Mouse (Mus musculus) left cerebral cortex, postnatal 25 days (tissue): Measurements from ENCODE around the gene Tmem40. TPM values are rescaled to one million over a fixed set of nuclear protein-coding genes. Genes with fewer than 3 reads are reported as not detected.
A peak's percentile ranks its signal among the peaks of the same experiment; 100 is the strongest.

Source experiments
- DNase-seq, 2 experiments: peaks; one replicate each; pipeline ENCODE4 v3.0.0; 2022; ENCODE audit warnings: low spot score in 2 of 2, mixed read lengths in 1 of 2
- intact Hi-C: fragments of 180-260 bp; cut with DNase I; formaldehyde crosslinking; loops from one replicate; pipeline ENCODE4 v1.15.1; 2025
- total RNA-seq, 2 experiments: library from RNA; stranded (reverse); gene quantifications; 2 replicates each; pipeline ENCODE4 v1.2.3; 2021

The Tmem40 gene
- 1 to 10 TPM; 2.3 to 3.0 TPM for total RNA-seq

DNA sequence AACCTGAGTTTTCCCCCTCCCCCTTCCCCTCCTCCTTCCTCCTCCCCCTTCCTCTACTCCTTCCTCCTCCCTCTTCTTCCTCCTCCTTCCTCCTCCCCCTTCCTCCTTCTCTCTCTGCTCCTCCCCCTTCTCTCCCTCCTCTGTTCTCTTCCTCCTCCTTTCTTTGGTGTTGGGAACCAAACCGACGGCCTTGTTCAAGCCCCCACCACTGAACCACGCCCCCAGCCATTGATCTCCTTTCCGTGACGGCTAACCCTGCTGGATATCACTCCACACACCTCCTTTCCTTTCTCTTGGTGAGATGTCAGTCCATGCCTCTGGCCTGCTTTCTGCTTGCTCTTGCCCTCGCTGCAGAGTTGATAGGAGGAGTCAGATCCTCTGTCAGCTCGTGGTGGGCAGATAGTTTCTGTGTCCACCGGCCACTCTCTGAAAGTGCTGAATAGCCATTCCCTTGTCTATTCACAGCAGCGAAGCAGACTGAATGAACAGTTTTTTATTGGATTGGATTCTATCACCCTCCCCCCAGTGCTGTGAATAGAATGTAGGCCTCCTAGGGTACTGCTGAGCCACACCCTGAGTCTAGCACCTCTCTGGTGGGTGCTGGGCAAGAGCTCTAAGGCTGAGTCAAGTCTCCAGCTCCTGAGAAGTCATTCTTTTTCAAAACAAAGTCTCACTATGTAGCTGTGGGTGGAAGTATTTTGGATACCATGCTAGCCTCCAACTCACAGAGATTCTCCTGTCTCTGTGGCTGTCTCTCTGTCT, at the start of gene Tmem40:
Tmem40 (minus strand) TSS at position 416 of the 762 bp plus-strand sequence.
- intact Hi-C loops, result no loop called here
- DNase-seq, result peak in 1 of 2 experiments; percentile 44

DNA sequence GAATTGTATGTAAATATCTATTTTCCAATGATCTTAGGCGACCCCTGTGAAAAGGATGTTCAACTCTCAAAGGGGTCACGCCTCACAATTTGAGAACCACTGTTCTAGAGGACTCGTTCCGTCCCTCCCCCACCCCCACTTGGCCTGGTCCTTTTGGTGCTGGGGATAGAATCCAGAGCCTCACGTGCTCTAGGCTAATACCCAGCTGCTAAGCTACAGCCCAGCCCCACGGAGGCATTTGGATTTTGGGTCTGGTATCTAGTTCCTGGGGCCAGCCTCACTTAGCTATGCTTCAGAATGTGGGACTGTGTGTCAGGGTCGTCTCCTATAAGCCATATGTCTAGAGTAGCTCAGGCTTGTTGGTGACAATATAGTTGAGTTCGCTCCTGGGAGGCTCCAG, 49.4 kb upstream of the Tmem40 start:
- intact Hi-C loops, result no loop called here
- DNase-seq, result no peak

DNA sequence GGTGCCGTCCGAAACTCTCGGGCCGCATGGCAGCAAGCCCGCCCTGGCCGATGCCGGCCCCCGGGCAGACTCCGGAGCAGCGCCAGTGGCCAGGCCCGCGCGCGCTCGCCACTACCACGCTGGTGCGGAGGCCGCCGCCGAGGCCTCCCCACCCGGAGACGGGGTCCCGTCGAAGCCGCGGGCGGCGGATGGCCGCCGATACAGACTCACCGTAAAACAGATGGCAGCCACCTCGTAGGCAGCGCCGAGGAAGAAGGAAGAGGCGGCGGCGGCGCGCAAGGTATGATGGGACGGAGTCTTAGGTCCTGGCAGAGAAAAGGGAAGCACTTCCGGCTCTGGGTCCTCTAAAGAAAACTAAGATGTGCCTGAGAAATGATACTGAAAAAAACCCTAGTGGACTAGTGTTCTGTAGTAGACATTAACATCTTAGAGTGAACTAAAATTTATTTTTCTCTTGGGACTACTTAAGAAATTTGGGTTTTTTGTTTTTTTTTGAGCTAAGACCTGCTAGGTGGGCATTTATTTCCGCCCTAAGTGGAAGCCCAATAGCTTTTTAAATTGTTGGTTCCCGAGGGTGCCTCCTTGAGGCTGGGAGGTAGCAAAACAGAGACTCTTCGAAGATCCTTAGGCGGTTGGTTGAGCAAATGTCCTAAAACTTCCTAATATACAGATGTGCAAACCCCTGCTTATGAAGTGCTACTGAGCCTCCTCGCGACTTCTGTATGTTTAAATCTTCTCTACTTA, 46.5 kb upstream of the Tmem40 start, which contains the start of gene Rpl32:
Rpl32 (minus strand) TSS at position 260 of the 744 bp plus-strand sequence.
- DNase-seq, result peak; percentile 91
- intact Hi-C loops, result loop anchor here (1.0 to 5.0 kb wide), 2 partner anchors 132 to 196 kb away; partner anchors contain the start of gene Raf1

DNA sequence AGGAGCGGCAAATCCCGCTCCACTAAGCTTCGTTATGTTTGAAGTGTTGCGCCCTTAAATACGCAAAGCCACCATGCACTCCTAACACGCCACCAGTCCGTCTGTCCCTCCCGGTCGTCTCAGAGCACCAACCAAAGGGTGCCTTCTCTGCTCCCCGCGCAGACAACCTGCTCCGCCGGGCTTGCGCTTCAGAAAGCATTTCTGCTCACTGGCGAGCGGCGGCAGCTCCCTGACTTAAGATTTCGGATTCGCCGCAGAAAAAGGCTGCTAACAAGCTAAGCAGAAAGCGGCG, 45.9 kb upstream of the Tmem40 start:
- DNase-seq, result no peak
- intact Hi-C loops, result loop anchor here (1.0 to 5.0 kb wide), 2 partner anchors 132 to 196 kb away; partner anchors contain the start of gene Raf1

DNA sequence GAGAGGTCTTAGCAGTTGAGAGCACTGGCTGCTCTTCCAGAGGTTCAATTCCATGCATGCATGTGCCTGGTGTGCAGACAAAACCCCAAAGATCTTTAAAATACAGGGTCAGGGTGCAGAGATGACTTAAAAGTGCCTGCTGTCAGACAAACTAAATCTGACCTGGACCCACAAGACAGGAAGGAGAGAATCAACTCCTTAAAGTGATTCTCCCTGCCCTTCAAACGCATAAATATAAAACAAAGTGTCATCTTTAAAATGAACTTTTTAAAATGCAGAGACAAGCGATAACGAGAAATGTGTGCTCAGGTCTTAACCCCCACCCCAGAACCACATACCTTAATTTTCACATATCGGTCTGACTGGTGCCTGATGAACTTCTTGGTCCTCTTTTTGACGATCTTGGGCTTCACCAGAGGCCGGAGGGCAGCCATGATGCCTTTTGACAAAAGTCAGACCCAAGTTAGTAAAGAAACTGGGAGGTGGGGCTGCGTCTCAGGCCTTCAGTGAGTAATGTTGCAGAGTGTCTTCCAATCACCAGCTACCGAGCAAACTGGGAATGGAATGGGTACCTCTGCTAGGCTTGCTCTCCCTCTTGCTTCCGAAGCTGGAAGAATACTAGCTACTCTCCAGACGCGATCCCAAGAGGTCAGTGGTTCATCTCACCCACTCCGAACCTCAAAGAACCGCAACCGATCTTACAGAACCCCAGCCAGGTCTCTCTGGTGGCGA, 45.4 kb upstream of the Tmem40 start:
- DNase-seq, result no peak
- intact Hi-C loops, result loop anchor here (1.0 to 5.0 kb wide), 2 partner anchors 131 to 195 kb away; partner anchors contain the start of gene Raf1

DNA sequence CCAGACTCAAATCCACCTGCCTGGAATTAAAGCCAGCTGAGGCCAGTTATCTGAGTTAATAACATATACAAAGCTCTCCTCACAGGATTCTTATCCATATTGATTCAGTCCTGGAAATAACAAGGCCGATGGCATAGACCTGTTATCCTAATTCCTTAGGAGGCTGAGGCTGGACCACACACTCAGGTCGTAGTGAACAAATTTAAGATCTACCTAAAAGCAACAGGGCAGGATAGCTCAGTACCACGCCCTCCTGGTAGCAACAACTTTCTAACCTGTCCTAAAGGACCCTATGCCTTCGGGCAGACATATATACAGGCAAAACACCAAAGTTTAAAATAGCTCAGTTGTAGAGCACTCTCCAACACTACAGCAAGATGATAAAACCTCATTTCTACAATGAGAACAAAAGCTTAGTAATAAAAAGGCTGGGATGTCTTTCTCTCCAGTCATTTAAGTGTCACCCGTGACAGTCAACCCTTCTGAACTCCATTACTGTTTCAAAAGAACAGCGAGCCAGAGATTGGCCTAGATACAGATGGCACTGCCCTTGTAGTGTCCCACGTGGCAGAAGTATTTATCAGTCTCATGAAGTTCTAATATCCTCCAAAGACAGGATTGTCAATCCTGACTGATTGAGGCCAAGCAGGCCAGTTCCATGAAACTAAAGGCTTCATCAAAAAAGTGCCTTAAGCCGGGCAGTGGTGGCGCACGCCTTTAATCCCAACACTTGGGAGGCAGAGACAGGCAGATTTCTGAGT, 42.4 kb upstream of the Tmem40 start:
- intact Hi-C loops, result loop anchor here (5.0 kb wide), 2 partner anchors 77 to 192 kb away; no protein-coding TSS in a partner anchor

DNA sequence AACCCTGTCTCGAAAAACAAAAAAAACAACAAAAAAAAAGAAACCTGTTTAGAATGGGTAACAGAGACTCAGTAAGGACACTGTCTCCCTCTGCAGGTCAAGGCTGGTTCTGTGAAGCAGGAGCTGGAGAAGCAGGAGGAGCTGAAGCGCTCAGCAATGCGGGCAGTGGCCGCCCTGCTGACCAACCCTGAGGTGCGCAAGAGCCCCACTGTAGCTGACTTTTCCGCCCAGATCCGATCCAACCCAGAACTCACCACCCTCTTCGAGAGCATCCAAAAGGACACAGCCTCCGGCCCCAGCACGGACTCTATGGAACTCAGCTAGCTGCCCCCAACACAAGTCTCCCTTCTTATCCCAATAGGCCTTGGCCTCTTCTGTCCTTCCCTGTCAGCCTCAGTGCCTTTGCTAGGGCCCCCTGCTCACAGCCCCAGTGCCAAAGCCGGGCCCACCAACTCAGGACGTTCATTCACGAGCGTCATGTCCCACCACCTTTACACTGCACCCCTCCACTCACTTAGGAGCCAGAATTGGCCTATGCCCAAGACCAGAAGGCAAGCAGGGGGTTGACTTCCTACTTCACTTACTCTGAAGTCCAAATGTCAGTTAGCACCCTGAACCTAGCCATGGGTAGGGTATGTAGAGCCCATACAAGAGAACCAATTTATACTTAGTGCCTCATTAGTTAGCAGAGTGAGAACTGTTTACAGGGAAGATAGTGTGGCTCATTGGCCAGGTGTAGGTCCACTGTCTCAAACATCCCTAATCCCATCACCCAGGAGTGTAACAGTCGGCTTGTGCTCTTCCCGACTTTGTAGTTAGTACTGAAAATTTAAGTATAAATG, 41.6 kb upstream of the Tmem40 start:
- intact Hi-C loops, result loop anchor here (5.0 kb wide), 1 partner anchor 76 kb away; no protein-coding TSS in a partner anchor
- peak; percentile 66 to 82 for DNase-seq

More for the DNA sequence above, 42.4 kb upstream of the Tmem40 start:
- DNase-seq, result no peak

DNA sequence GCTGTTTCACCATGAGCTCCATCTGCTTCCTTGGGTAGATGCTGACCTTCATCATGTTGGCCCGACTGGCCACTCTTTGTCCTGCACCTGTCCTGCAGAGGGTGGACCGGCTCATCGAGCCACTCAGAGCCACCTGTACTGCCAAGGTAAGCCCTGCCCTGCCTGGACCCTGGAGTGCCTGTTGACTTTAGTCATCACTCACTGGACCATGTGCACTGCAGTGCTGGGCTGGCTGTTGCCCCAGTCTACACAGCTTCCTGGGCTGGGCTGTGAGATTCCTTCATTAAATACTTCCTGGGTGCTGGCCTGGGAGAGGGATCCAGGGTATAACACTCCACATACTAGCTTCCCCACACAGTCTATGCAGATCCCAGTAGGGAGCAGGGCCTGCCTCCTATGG, 39.6 kb upstream of the Tmem40 start:
- no peak for DNase-seq
- intact Hi-C loops, result loop anchor here (5.0 kb wide), 1 partner anchor 75 kb away; no protein-coding TSS in a partner anchor

DNA sequence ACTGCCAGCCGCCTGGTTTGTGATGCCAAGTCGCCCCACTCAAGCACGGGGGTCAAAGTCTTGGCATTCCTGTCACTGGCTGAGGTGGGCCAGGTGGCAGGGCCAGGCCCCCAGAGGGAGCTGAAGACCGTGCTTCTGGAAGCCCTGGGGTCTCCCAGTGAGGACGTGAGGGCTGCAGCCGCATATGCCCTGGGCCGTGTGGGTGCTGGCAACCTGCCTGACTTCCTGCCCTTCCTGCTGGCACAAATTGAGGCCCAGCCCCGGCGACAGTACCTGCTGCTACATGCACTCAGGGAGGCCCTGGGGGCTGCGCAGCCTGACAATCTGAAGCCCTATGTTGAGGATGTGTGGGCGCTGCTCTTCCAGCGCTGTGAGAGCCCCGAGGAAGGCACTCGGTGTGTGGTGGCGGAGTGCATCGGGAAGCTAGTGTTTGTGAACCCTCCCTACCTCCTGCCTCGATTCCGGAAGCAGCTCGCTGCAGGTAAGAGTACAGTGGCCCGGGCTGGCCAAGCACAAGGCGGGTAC, 30.5 kb upstream of the Tmem40 start:
- no peak for DNase-seq
- intact Hi-C loops, result no loop called here

DNA sequence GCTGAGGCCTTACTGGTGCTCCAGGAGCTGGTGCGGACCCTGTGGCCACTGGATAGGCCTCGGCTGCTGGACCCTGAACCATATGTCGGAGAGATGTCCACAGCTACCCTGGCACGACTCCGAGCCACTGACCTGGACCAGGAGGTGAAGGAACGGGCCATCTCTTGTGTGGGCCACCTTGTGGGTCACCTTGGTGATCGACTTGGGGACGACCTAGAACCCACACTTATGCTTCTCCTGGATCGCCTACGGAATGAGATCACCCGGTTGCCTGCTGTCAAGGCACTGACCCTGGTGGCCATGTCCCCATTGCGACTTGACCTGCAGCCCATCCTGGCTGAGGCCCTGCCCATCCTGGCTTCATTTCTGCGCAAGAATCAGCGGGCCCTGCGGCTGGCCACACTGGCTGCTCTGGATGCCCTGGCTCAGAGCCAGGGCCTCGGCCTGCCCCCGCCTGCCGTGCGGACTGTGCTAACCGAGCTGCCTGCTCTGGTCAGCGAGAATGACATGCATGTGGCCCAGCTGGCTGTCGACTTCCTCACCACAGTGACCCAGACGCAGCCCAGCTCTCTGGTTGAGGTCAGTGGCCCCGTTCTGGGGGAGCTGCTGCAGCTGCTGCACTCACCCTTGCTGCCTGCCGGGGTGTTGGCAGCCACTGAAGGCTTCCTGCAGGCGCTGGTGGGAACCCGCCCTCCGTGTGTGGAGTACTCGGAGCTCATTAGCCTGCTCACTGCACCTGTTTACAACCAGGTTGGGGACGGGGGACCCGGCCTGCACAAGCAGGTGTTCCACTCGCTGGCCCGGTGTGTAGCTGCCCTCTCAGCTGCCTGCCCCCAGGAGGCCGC, 29.9 kb upstream of the Tmem40 start:
- intact Hi-C loops, result no loop called here
- DNase-seq, result no peak

DNA sequence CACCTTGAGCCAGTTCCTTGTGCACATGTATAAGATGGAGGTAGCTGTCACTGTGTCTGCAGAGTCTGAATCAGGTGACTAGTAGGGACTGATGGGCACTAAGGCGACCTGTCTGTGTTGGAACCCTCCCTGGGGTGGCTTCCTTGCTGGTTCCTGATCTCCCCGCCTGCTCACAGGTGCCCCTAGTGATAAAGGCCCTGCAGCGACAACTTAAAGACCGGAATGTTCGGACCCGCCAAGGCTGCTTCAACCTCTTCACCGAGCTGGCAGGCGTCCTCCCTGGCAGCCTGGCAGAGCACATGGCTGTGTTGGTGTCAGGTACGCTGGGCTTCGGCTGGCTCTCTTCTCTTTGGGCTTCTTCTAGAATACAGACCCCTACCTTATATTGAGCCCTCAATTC, 28.8 kb upstream of the Tmem40 start:
- intact Hi-C loops, result no loop called here

DNA sequence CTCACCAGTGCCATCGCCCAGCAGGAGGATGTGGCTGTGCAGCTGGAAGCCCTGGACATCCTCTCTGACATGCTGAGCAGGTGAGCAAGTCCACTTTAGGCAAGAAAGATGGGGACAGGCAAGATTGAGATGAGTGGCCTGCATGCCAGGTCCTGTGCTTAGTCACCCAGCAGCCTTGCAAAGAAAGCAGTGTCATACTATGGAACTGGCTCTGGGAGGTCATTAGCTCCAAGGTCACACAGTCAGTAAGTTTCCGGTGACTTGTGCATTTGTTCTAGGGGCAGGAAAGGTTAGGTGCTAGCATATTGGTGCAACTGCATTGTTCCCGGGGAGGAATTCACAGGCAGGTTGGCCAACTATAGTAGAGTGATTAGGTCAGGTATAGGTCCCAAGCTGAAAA, 20.6 kb upstream of the Tmem40 start:
- intact Hi-C loops, result no loop called here
- no peak for DNase-seq

More for the DNA sequence above, 28.8 kb upstream of the Tmem40 start:
- no peak for DNase-seq

DNA sequence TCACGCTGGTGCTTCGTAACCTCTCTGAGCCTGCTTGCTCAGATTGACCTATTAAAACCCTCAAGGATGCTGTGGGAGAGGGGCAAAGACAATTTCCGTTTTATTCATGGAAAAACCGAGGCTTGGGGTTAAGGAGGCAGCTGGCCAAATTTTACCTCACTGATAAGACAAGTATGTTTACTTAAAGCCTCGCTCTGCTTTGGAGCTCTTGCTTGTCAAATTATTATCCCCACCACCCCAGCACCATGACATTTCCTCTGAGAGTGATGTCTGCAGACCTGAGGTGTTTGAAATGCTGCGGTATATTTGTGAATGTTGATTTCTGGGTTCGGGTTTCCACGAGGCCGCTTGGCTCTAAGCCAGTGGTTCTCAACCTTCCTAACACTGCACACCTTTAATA, 14.2 kb upstream of the Tmem40 start:
- no peak for DNase-seq
- intact Hi-C loops, result no loop called here

DNA sequence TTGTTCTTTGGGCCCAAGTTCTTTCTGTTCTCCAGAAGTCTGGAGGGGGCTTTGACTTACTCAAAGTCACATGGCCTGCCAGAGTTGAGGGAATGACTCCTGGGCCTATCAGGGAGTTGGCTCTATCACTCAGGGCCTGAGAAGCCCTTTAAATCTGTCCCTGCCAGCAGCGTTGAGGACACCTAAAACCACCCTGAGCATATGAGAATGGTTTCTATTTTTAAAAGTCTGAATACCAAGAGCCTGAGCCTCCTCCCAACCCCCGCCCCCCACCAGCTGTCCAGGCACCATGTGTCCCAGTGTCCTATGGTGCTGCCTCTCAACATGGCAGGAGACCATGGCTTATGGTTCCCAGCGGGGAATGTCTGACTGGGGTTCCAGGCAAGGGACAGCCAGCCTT, 13.6 kb upstream of the Tmem40 start:
- intact Hi-C loops, result no loop called here
- DNase-seq, result peak in 1 of 2 experiments; percentile 11

DNA sequence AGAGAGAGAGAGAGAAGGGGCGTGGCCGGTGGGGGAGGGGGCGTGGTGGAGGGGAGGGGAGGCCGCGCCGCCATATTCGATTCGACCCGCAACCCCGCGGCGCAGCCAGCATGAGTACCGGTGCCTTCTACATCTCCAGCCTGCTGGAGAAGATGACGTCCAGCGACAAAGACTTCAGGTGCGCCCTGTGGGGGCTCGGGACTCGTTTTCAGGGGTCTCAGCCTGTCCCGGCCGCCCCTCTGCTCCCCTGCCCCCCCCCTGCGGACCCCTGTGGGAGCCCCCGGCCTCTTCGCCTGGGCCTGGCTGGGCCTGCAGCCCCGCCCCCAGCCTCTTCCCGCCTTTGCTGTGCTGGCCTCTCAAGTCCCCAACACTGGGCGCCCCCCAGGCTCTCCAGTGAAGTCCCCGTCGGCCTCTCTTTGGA, 12.3 kb upstream of the Tmem40 start, which contains the start of gene Cand2:
Cand2 (plus strand) TSS at position 38 of the 421 bp plus-strand sequence.
- peak in 1 of 2 experiments; percentile 12 for DNase-seq
- intact Hi-C loops, result no loop called here

DNA sequence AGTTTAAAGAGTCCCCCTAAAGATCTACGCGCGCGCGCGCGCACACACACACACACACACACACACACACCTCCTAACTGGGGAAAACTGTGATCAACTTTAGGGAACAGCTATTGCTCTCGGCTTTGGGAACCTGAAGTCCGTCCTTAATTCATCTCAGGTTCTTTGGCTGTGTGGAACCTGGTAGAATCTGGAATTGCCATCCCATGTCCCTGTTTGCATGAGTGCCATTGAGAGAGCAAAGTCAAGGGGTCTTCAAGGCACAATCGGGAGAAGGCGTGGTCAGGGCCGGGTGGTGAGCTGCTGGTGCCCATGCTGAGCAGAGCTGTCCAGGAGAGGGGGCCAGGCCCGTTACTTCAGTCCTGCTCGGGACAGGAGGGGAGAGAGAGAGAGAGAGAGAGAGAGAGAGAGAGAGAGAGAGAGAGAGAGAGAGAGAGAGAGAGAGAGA, 11.8 kb upstream of the Tmem40 start:
- DNase-seq, result peak in 1 of 2 experiments; percentile 6
- intact Hi-C loops, result no loop called here

DNA sequence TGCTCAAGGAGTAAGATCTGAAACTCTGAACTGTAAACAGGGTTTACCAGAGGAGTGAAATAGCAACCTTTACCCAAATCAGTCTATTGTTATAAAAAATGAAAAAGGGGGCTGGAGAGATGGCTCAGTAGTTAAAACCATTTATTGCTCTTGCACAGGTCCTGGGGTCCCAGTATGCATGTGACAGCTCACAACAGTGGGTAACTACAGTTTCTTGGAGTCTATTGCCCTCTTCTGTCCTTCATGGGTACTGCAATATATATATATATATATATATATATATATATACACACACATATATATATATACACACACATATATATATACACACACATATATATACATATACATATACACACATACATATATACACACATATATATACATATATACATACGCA, 10.4 kb upstream of the Tmem40 start:
- intact Hi-C loops, result no loop called here
- no peak for DNase-seq
